In the genomic region with DNA sequence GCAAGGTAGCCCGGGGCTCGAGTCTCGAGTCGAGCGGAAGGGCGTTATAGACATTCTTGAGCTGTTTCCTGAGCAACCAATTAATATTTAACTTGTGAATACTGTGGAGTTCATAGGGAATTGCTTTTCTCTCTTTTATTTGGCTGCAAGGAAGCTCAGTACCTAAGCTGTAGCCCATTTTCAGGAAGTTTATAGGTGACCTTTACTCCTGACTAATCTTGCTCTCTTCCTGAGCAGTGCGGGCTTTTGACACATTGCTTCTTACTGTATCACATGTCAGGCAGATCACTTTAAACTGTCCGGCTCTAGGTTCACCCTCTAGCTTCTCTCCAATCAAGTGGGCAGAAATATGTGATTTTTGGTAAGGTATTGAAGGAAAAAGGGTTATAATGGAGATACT, we compare ENCODE assay signal across 17 mouse cellular contexts.
"Had no signal": no experiment of that assay in that cellular context is flagged by ENCODE, and none has a peak within 500 bp of the region (broad histone marks: within the 10 kb centered on the region; RNA-seq: fewer than 3 reads in every experiment).

No protein-coding gene starts in this region.

- DNase-seq: kidney, postnatal 10 days; liver; liver, embryonic 13.5 days; liver, postnatal 0 days; lung, postnatal 14 days; spleen, adult 18-20 months; thymus, adult 18-20 months; thymus, postnatal 25 days had no signal

- H3K27ac ChIP-seq: layer of hippocampus, adult 2 months; limb, embryonic 12.5 days; liver, embryonic 13.5 days; lung, embryonic 15.5 days; macrophage; midbrain, embryonic 15.5 days; neural tube, embryonic 12.5 days had no signal

- H3K4me1 ChIP-seq: limb, embryonic 12.5 days; liver, embryonic 13.5 days; lung, embryonic 15.5 days; midbrain, embryonic 15.5 days; neural tube, embryonic 12.5 days had no signal

- H3K27me3 ChIP-seq: limb, embryonic 12.5 days; liver, embryonic 13.5 days; lung, embryonic 15.5 days; megakaryocyte, embryonic 14.5 days; midbrain, embryonic 15.5 days; neural tube, embryonic 12.5 days had no signal

- H3K36me3 ChIP-seq: limb, embryonic 12.5 days; liver, embryonic 13.5 days; lung, embryonic 15.5 days; midbrain, embryonic 15.5 days; neural tube, embryonic 12.5 days had no signal

- H3K4me2 ChIP-seq: limb, embryonic 12.5 days; liver, embryonic 13.5 days; lung, embryonic 15.5 days; midbrain, embryonic 11.5 days; midbrain, embryonic 15.5 days; neural tube, embryonic 12.5 days had no signal

- ATAC-seq: inflammation-experienced regulatory T-cells, adult 6 months; liver, postnatal 0 days; midbrain, embryonic 15.5 days had no signal

- H3K9me3 ChIP-seq: limb, embryonic 12.5 days; liver, embryonic 13.5 days; lung, embryonic 15.5 days; megakaryocyte, embryonic 14.5 days; midbrain, embryonic 15.5 days; neural tube, embryonic 12.5 days had no signal

- H3K9ac ChIP-seq: limb, embryonic 12.5 days; liver, embryonic 13.5 days; liver, postnatal 0 days; lung, embryonic 15.5 days; midbrain, embryonic 15.5 days; neural tube, embryonic 12.5 days had no signal

- H3K4me3 ChIP-seq: layer of hippocampus, adult 2 months; limb, embryonic 12.5 days; liver, embryonic 13.5 days; lung, embryonic 15.5 days; megakaryocyte, embryonic 14.5 days; midbrain, embryonic 15.5 days; neural tube, embryonic 12.5 days had no signal
